Mouse (Mus musculus) limb, embryonic 12.5 days (tissue): ENCODE measurements around the gene Pspn. TPM values are rescaled to one million over a fixed set of nuclear protein-coding genes. Genes with fewer than 3 reads are reported as not detected.

ENCODE experiments used
- ATAC-seq: fragments of 200-750 bp; cut with Nextera tagmentation; 2 replicates; pipeline ENCODE4 v1.8.0; 2017; ENCODE audit warnings: low read depth, moderate TSS enrichment; ENCODE audit not compliant: insufficient number of reproducible peaks, insufficient read depth, low FRiP score, low TSS enrichment
- H3K27ac ChIP-seq: fragments of 300-500 bp; sonication (generic); 2 replicates; pipeline ENCODE4 v1.5.1; 2016; ENCODE audit warnings: mild to moderate bottlenecking, moderate library complexity
- H3K27me3 ChIP-seq: fragments of 300-500 bp; sonication (generic); 2 replicates; pipeline ENCODE4 v1.6.1; 2016; ENCODE audit warnings: mild to moderate bottlenecking, moderate library complexity
- H3K36me3 ChIP-seq: fragments of 300-500 bp; sonication (generic); 2 replicates; pipeline ENCODE4 v1.6.1; 2016; ENCODE audit warnings: mild to moderate bottlenecking, moderate library complexity
- H3K4me1 ChIP-seq: fragments of 300-500 bp; sonication (generic); replicated peaks from 2 replicates; pipeline ENCODE4 v1.6.1; 2016
- H3K4me2 ChIP-seq: fragments of 300-500 bp; sonication (generic); 2 replicates; pipeline ENCODE4 v1.6.1; 2016; ENCODE audit warnings: mild to moderate bottlenecking, moderate library complexity
- H3K4me3 ChIP-seq: fragments of 300-500 bp; sonication (generic); replicated peaks from 2 replicates; pipeline ENCODE4 v1.5.1; 2016; ENCODE audit warnings: mild to moderate bottlenecking
- H3K9ac ChIP-seq: fragments of 300-500 bp; sonication (generic); replicated peaks from 2 replicates; pipeline ENCODE4 v1.6.1; 2016; ENCODE audit warnings: mild to moderate bottlenecking, moderate library complexity
- H3K9me3 ChIP-seq: fragments of 300-500 bp; sonication (generic); 2 replicates; pipeline ENCODE4 v1.6.1; 2016; ENCODE audit warnings: mild to moderate bottlenecking, moderate library complexity
- WGBS: fragments of 180-500 bp; shearing (Covaris S2); methylation state at CpG from one replicate; pipeline ENCODE4 v1.1.7; 2016; 5-methylcytosine and 5-hydroxymethylcytosine counted together
- polyA plus RNA-seq: library from polyadenylated mRNA; unstranded; fragments of >200 nt; fragmentation: Nextera tagmentation; extraction: Ambion mirVana; gene quantifications from 2 replicates; pipeline ENCODE4 v1.2.1, GENCODE M21; 2016

Pspn gene
- polyA plus RNA-seq, 1 experiment from 2014 or later = not detected

- no peaks in the 10 kb centered on the region for H3K9me3 ChIP-seq
- no peak for ATAC-seq
- H3K4me1 ChIP-seq = 0 out of 2 replicates have a peak, but pooled peaks cover 4% of the 10 kb centered on the region
- no peak overlapping the region for H3K4me2 ChIP-seq
- 80% methylated on average over 4 of the region's 4 CpGs for WGBS
- H3K9ac ChIP-seq = no peak overlapping the region
- no peaks in the 10 kb centered on the region for H3K36me3 ChIP-seq
- no peak overlapping the region for H3K4me3 ChIP-seq
- peaks cover 6% of the 10 kb centered on the region; the same call in 1 of the 2 replicates for H3K27me3 ChIP-seq
- H3K27ac ChIP-seq = no peak overlapping the region
Measured at GRCm38 (mm10) chr17:56958667-56959066, 41.2 kb downstream of the Pspn start.

GRCm38 (mm10) chr17:56957763-56958429, 41.9 kb downstream of the Pspn start:
- no peak overlapping the region for H3K27ac ChIP-seq
- no peak overlapping the region for H3K4me3 ChIP-seq
- peaks cover 10% of the 10 kb centered on the region; the same call in 1 of the 2 replicates for H3K27me3 ChIP-seq
- no peaks in the 10 kb centered on the region for H3K9me3 ChIP-seq
- 0 out of 2 replicates have a peak, but pooled peaks cover 4% of the 10 kb centered on the region for H3K4me1 ChIP-seq
- ATAC-seq = no peak
- WGBS = 30% methylated on average over 11 of the region's 11 CpGs
- H3K4me2 ChIP-seq = no peak overlapping the region
- H3K36me3 ChIP-seq = no peaks in the 10 kb centered on the region
- H3K9ac ChIP-seq = no peak overlapping the region

- H3K27ac ChIP-seq = no peak overlapping the region
- no peak overlapping the region for H3K4me2 ChIP-seq
- no peaks in the 10 kb centered on the region for H3K36me3 ChIP-seq
- no peak overlapping the region for H3K4me3 ChIP-seq
- H3K27me3 ChIP-seq = peaks cover 15% of the 10 kb centered on the region; the same call in 1 of the 2 replicates
- H3K9ac ChIP-seq = no peak overlapping the region
- 77% methylated on average over 7 of the region's 7 CpGs for WGBS
- no peak for ATAC-seq
- H3K4me1 ChIP-seq = 0 out of 2 replicates have a peak, but pooled peaks cover 4% of the 10 kb centered on the region
- H3K9me3 ChIP-seq = no peaks in the 10 kb centered on the region
Measured at GRCm38 (mm10) chr17:56954871-56955270, 44.9 kb downstream of the Pspn start.

- Histone ChIP-seq H3K4me1 (no peaks in the 10 kb centered on the region), H3K9me3 (no peaks in the 10 kb centered on the region), H3K9ac (no peak overlapping the region), H3K27me3 (peaks cover 9% of the 10 kb centered on the region; the same call in 1 of the 2 replicates), H3K36me3 (no peaks in the 10 kb centered on the region), H3K4me3 (no peak overlapping the region), H3K4me2 (no peak overlapping the region), H3K27ac (no peak overlapping the region)
- no peak for ATAC-seq
- WGBS = 86% methylated on average over 1 of the region's 1 CpGs
Measured at GRCm38 (mm10) chr17:56952639-56953038, 47.2 kb downstream of the Pspn start.

GRCm38 (mm10) chr17:56950915-56951314, 48.9 kb downstream of the Pspn start:
- H3K4me3 ChIP-seq = no peak overlapping the region
- H3K4me1 ChIP-seq = no peaks in the 10 kb centered on the region
- 13% methylated on average over 3 of the region's 3 CpGs for WGBS
- peaks cover 9% of the 10 kb centered on the region; the same call in 1 of the 2 replicates for H3K27me3 ChIP-seq
- no peak for ATAC-seq
- no peak overlapping the region for H3K27ac ChIP-seq
- H3K4me2 ChIP-seq = no peak overlapping the region
- no peaks in the 10 kb centered on the region for H3K36me3 ChIP-seq
- H3K9ac ChIP-seq = no peak overlapping the region
- H3K9me3 ChIP-seq = no peaks in the 10 kb centered on the region

Other genes starting within 250 kb of the Pspn start
- gene Nrtn, start 242.5 kb downstream of the Pspn start, polyA plus RNA-seq = 18.9 and 19.6 TPM in 2 replicates
- gene Dus3l, start 235.3 kb downstream of the Pspn start, polyA plus RNA-seq = 42.0 and 46.7 TPM in 2 replicates
- 0.69 and 1.3 TPM in 2 replicates for gene Prr22, start 229.8 kb downstream of the Pspn start, polyA plus RNA-seq
- gene Rfx2, start 169.0 kb downstream of the Pspn start, polyA plus RNA-seq = 3.6 and 4.1 TPM in 2 replicates
- not detected in 2 replicates for gene Acsbg2, start 125.6 kb downstream of the Pspn start, polyA plus RNA-seq
- 0.26 and 0.52 TPM in 2 replicates for gene 1700061G19Rik, start 124.5 kb downstream of the Pspn start, polyA plus RNA-seq
- 93.0 and 97.1 TPM in 2 replicates for gene Mllt1, start 64.6 kb downstream of the Pspn start, polyA plus RNA-seq
- gene Acer1, start 17.9 kb downstream of the Pspn start, polyA plus RNA-seq = not detected in 2 replicates
- 147 and 151 TPM in 2 replicates for gene Clpp, start 9.7 kb downstream of the Pspn start, polyA plus RNA-seq
- gene Alkbh7, start 2.7 kb downstream of the Pspn start, polyA plus RNA-seq = 37.6 and 39.8 TPM in 2 replicates
- 61.5 and 68.2 TPM in 2 replicates for gene Gtf2f1, start 11.3 kb upstream of the Pspn start, polyA plus RNA-seq
- 0.24 TPM in 1 of 2 replicates, not detected in the other for gene Gm17949, start 11.5 kb upstream of the Pspn start, polyA plus RNA-seq
- 60.2 and 64.7 TPM in 2 replicates for gene Khsrp, start 31.5 kb upstream of the Pspn start, polyA plus RNA-seq
- gene Slc25a41, start 41.6 kb upstream of the Pspn start, polyA plus RNA-seq = 0.17 and 0.23 TPM in 2 replicates
- gene Crb3, start 59.1 kb upstream of the Pspn start, polyA plus RNA-seq = 1.2 and 2.4 TPM in 2 replicates
- 4.5 and 4.9 TPM in 2 replicates for gene Slc25a23, start 59.8 kb upstream of the Pspn start, polyA plus RNA-seq
- gene Dennd1c, start 78.5 kb upstream of the Pspn start, polyA plus RNA-seq = 0.99 and 1.2 TPM in 2 replicates
- 12.7 and 14.7 TPM in 2 replicates for gene Tubb4a, start 87.8 kb upstream of the Pspn start, polyA plus RNA-seq
- 10.2 and 11.3 TPM in 2 replicates for gene Tnfsf9, start 105.3 kb upstream of the Pspn start, polyA plus RNA-seq
- gene Cd70, start 149.8 kb upstream of the Pspn start, polyA plus RNA-seq = not detected in 2 replicates
- gene Tnfsf14, start 194.2 kb upstream of the Pspn start, polyA plus RNA-seq = 0.18 and 0.33 TPM in 2 replicates
- 0.08 and 1.00 TPM in 2 replicates for gene C3, start 228.1 kb upstream of the Pspn start, polyA plus RNA-seq
- 30.0 and 31.1 TPM in 2 replicates for gene Gpr108, start 248.4 kb upstream of the Pspn start, polyA plus RNA-seq
- gene Trip10, start 249.4 kb upstream of the Pspn start, polyA plus RNA-seq = 30.4 and 36.5 TPM in 2 replicates